Mouse (Mus musculus): ENCODE results near the gene Arap1. TPM values are rescaled to one million over a fixed set of nuclear protein-coding genes. Genes with fewer than 3 reads are reported as not detected.

Arap1 gene
- total and polyA plus RNA-seq, 3 experiments = 21.2 to 46.1 (median 38.5) TPM

GRCm38 (mm10) chr7:101443093-101443492 lies 95.2 kb downstream of the Arap1 start:
- Histone ChIP-seq H3K4me1 (ENCODE audit: control insufficient read depth in 1 of 2, insufficient read depth in 2 of 2) (peaks cover 2 to 3% of the 10 kb centered on the region in 2 experiments; a peak in 2 of 4 replicates), H3K9ac (ENCODE audit: insufficient read depth, low read depth) (no peak overlapping the region), H3K36me3 (replicated peaks in 1 of 2; ENCODE audit: control insufficient read depth in 1 of 2, insufficient read depth in 1 of 2, low read length in 1 of 2) (no peaks in the 10 kb centered on the region), H3K9me3 (replicated peaks; ENCODE audit: low read length) (no peaks in the 10 kb centered on the region), H3K4me3 (replicated peaks in 1 of 3; ENCODE audit: low read depth in 2 of 3, low read length in 2 of 3, poor library complexity in 1 of 3) (no peak overlapping the region), H3K27me3 (replicated peaks) (peaks cover 94% of the 10 kb centered on the region), H3K4me2 (ENCODE audit: insufficient read depth, low read depth, poor library complexity, severe bottlenecking) (no peak overlapping the region), H3K27ac (ENCODE audit: insufficient read depth, low read depth) (no peak overlapping the region), H3K79me2 (replicated peaks; ENCODE audit: control insufficient read depth, extremely low read depth, insufficient read depth, poor library complexity, severe bottlenecking) (no peaks in the 10 kb centered on the region)
- TF ChIP-seq IRF4 (IDR thresholded peaks at IDR 0.05; ENCODE audit: low read depth, low read length) = no peak
- no peak for TF ChIP-seq GABPA (IDR thresholded peaks at IDR 0.05; ENCODE audit: insufficient replicate concordance, low read depth, low read length)
- no peak for TF ChIP-seq PAX5 (IDR thresholded peaks at IDR 0.05; ENCODE audit: low read length)
- TF ChIP-seq ELF1 (IDR thresholded peaks at IDR 0.05; ENCODE audit: low read depth, low read length) = no peak
- no peak for TF ChIP-seq NRF1 (IDR thresholded peaks at IDR 0.05; ENCODE audit: low read depth, low read length)
- no peak for TF ChIP-seq RAD21 (IDR thresholded peaks at IDR 0.05; ENCODE audit: low read depth, low read length)
- no peak for TF ChIP-seq SMC3 (IDR thresholded peaks at IDR 0.05; ENCODE audit: low read depth, low read length)
- no peak for TF ChIP-seq BHLHE40 (IDR thresholded peaks at IDR 0.05; ENCODE audit: low read depth, low read length)
- TF ChIP-seq MYC (IDR thresholded peaks at IDR 0.05; ENCODE audit: low read depth, low read length) = no peak
- in situ Hi-C loops (cut with MboI; ENCODE audit: low pct_ligation_motif_present, low pct_unique_long_range_greater_than_20kb, low sequenced_read_pairs) = loop anchor here (10.0 kb wide), 1 partner anchor 182 kb away; no protein-coding TSS in a partner anchor
- dilution Hi-C loops (cut with MboI; ENCODE audit: extremely low pct_ligation_motif_present, extremely low pct_unique_long_range_greater_than_20kb, low sequenced_read_pairs) = no loop called here
- DNase-seq (ENCODE audit: extremely low read depth) = no peak

- Histone ChIP-seq H3K4me1 (ENCODE audit: control insufficient read depth in 1 of 2, insufficient read depth in 2 of 2) (peaks cover 2 to 3% of the 10 kb centered on the region in 2 experiments; a peak in 2 of 4 replicates), H3K36me3 (replicated peaks in 1 of 2; ENCODE audit: control insufficient read depth in 1 of 2, insufficient read depth in 1 of 2, low read length in 1 of 2) (no peaks in the 10 kb centered on the region), H3K27me3 (replicated peaks) (peaks cover 93% of the 10 kb centered on the region), H3K27ac (ENCODE audit: insufficient read depth, low read depth) (no peak overlapping the region), H3K4me2 (ENCODE audit: insufficient read depth, low read depth, poor library complexity, severe bottlenecking) (no peak overlapping the region), H3K9me3 (replicated peaks; ENCODE audit: low read length) (no peaks in the 10 kb centered on the region), H3K4me3 (replicated peaks in 1 of 3; ENCODE audit: low read depth in 2 of 3, low read length in 2 of 3, poor library complexity in 1 of 3) (no peak overlapping the region), H3K9ac (ENCODE audit: insufficient read depth, low read depth) (no peak overlapping the region), H3K79me2 (replicated peaks; ENCODE audit: control insufficient read depth, extremely low read depth, insufficient read depth, poor library complexity, severe bottlenecking) (no peaks in the 10 kb centered on the region)
- dilution Hi-C loops (cut with MboI; ENCODE audit: extremely low pct_ligation_motif_present, extremely low pct_unique_long_range_greater_than_20kb, low sequenced_read_pairs) (no loop called here), in situ Hi-C loops (cut with MboI; ENCODE audit: low pct_ligation_motif_present, low pct_unique_long_range_greater_than_20kb, low sequenced_read_pairs) (loop anchor here (10.0 kb wide), 1 partner anchor 181 kb away; no protein-coding TSS in a partner anchor)
- TF ChIP-seq POLR2A (IDR thresholded peaks at IDR 0.05; ENCODE audit: low read depth, low read length) (no peak), TBP (conservative IDR thresholded peaks at IDR 0.05; ENCODE audit: low read depth, low read length) (no peak), ZMIZ1 (IDR thresholded peaks at IDR 0.05; ENCODE audit: low read depth, low read length) (no peak), JUND (conservative IDR thresholded peaks at IDR 0.05; ENCODE audit: low read depth, low read length) (no peak)
- no peak for DNase-seq (ENCODE audit: extremely low read depth)
Measured at GRCm38 (mm10) chr7:101444211-101444610, 96.3 kb downstream of the Arap1 start.

GRCm38 (mm10) chr7:101449855-101450254 lies 102.0 kb downstream of the Arap1 start:
- DNase-seq (ENCODE audit: extremely low read depth) = no peak
- in situ Hi-C loops (cut with MboI; ENCODE audit: low pct_ligation_motif_present, low pct_unique_long_range_greater_than_20kb, low sequenced_read_pairs) (loop anchor here (10.0 kb wide), 1 partner anchor 175 kb away; no protein-coding TSS in a partner anchor), dilution Hi-C loops (cut with MboI; ENCODE audit: extremely low pct_ligation_motif_present, extremely low pct_unique_long_range_greater_than_20kb, low sequenced_read_pairs) (no loop called here)
- H3K27ac ChIP-seq (ENCODE audit: insufficient read depth, low read depth) = no peak overlapping the region
- no peak overlapping the region for H3K4me3 ChIP-seq (replicated peaks in 1 of 3; ENCODE audit: low read depth in 2 of 3, low read length in 2 of 3, poor library complexity in 1 of 3)
- TF ChIP-seq ZC3H11A (IDR thresholded peaks at IDR 0.05; ENCODE audit: low read depth, low read length) (no peak), KAT2A (IDR thresholded peaks at IDR 0.05; ENCODE audit: insufficient replicate concordance, low read length) (no peak), ZNF384 (IDR thresholded peaks at IDR 0.05; ENCODE audit: low read depth, low read length) (no peak), JUND (conservative IDR thresholded peaks at IDR 0.05; ENCODE audit: low read depth, low read length) (no peak), CHD2 (IDR thresholded peaks at IDR 0.05; ENCODE audit: low read length) (no peak), MAZ (IDR thresholded peaks at IDR 0.05; ENCODE audit: low read depth, low read length) (no peak), ELF1 (IDR thresholded peaks at IDR 0.05; ENCODE audit: low read depth, low read length) (no peak), NRF1 (IDR thresholded peaks at IDR 0.05; ENCODE audit: low read depth, low read length) (no peak)
- no peaks in the 10 kb centered on the region for H3K36me3 ChIP-seq (replicated peaks in 1 of 2; ENCODE audit: control insufficient read depth in 1 of 2, insufficient read depth in 1 of 2, low read length in 1 of 2)
- peaks cover 2 to 15% of the 10 kb centered on the region in 2 experiments; a peak in 3 of 4 replicates for H3K4me1 ChIP-seq (ENCODE audit: control insufficient read depth in 1 of 2, insufficient read depth in 2 of 2)
- H3K4me2 ChIP-seq (ENCODE audit: insufficient read depth, low read depth, poor library complexity, severe bottlenecking) = no peak overlapping the region
- H3K79me2 ChIP-seq (replicated peaks; ENCODE audit: control insufficient read depth, extremely low read depth, insufficient read depth, poor library complexity, severe bottlenecking) = no peaks in the 10 kb centered on the region
- no peaks in the 10 kb centered on the region for H3K9me3 ChIP-seq (replicated peaks; ENCODE audit: low read length)
- no peak overlapping the region for H3K9ac ChIP-seq (ENCODE audit: insufficient read depth, low read depth)
- H3K27me3 ChIP-seq (replicated peaks) = peaks cover 87% of the 10 kb centered on the region

Measured in CH12.LX (cell line).